In the genomic region with DNA sequence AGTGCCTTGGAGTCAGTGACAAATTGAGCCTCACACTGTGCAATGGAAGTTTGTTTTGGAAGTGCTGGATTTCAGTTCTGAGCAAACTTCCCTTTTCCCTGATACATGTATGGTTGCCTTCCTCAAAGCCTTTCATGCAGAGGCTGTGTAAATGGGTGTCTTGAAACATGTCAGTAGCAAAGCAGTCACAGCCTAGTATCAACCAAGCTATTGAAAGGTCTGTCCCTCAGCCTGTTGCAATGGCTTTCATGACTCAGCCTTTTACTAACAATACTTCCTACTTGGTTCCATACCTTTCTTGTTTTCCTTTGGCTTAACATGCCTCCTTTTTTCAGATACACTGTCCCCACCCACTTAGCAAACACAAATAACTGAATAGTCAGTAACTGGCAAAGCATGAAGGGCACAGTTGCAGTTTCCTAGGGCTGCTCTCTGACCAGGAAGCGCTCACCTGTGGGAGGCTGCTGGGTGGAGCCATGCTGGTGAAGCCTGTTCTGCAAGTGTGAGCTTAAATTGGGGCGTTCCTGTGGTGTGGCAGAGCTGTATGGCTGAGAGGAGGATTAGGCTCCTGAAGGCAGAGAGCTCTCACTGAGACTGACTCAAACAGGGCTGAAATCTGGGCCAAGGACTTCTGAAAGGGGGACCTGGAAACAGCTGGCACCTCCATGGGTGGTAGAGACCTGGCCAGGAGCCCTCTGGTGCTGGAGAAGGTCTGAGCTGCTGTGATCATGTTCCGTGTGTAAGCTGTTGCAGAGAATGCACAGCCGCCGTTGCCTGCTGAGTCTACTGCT, we compare ENCODE assay signal across 9 mouse cellular contexts.
A peak's percentile ranks its signal among the peaks of the same experiment; 100 is the strongest.
DNase-seq lines count a peak whose midpoint lies in the region; ATAC-seq and TF ChIP-seq lines count a peak whose summit lies in the region.
"Had no signal": no experiment of that assay in that cellular context is flagged by ENCODE, and none has a peak within 500 bp of the region (broad histone marks: within the 10 kb centered on the region; RNA-seq: fewer than 3 reads in every experiment).

No protein-coding gene starts in this region.

- no peaks in the 10 kb centered on the region for H3K36me3 ChIP-seq in forebrain, embryonic 14.5 days (ENCODE audit: control insufficient read depth, insufficient read depth, low read length)
- H3K36me3 ChIP-seq in forebrain, postnatal 0 days (ENCODE audit: insufficient read depth): no peaks in the 10 kb centered on the region
- H3K36me3 ChIP-seq in embryonic facial prominence, embryonic 13.5 days: no peaks in the 10 kb centered on the region
- H3K36me3 ChIP-seq: neural tube, embryonic 12.5 days had no signal

- no peak overlapping the region for H3K4me3 ChIP-seq in forebrain, embryonic 14.5 days (ENCODE audit: low read depth, low read length)
- no peak overlapping the region for H3K4me3 ChIP-seq in forebrain, postnatal 0 days (ENCODE audit: low read depth, low read length)
- H3K4me3 ChIP-seq in embryonic facial prominence, embryonic 13.5 days: peak overlapping the region; percentile 20
- H3K4me3 ChIP-seq: neural tube, embryonic 12.5 days had no signal

- H3K9me3 ChIP-seq in forebrain, embryonic 14.5 days (replicated peaks; ENCODE audit: control insufficient read depth, low read length): no peaks in the 10 kb centered on the region
- no peaks in the 10 kb centered on the region for H3K9me3 ChIP-seq in forebrain, postnatal 0 days (ENCODE audit: low read length)
- no peaks in the 10 kb centered on the region for H3K9me3 ChIP-seq in embryonic facial prominence, embryonic 13.5 days
- H3K9me3 ChIP-seq: neural tube, embryonic 12.5 days had no signal

- no peak overlapping the region for H3K4me2 ChIP-seq in forebrain, embryonic 14.5 days (ENCODE audit: low read length)
- H3K4me2 ChIP-seq in forebrain, postnatal 0 days (ENCODE audit: low read depth): no peak overlapping the region
- H3K4me2 ChIP-seq in embryonic facial prominence, embryonic 13.5 days: peak overlapping the region; percentile 24; the same call in 1 of the 2 replicates
- H3K4me2 ChIP-seq: neural tube, embryonic 12.5 days had no signal

- TF ChIP-seq CTCF in forebrain, postnatal 0 days (IDR thresholded peaks at IDR 0.05; ENCODE audit: low read depth): no peak

- no peaks in the 10 kb centered on the region for H3K27me3 ChIP-seq in forebrain, embryonic 14.5 days (replicated peaks; ENCODE audit: control insufficient read depth, insufficient read depth, low read length)
- H3K27me3 ChIP-seq in forebrain, postnatal 0 days (ENCODE audit: insufficient read depth, low read length): no peaks in the 10 kb centered on the region
- H3K27me3 ChIP-seq in embryonic facial prominence, embryonic 13.5 days: no peaks in the 10 kb centered on the region
- H3K27me3 ChIP-seq: neural tube, embryonic 12.5 days had no signal

- no peak overlapping the region for H3K9ac ChIP-seq in forebrain, embryonic 14.5 days (ENCODE audit: low read length)
- no peak overlapping the region for H3K9ac ChIP-seq in forebrain, postnatal 0 days
- H3K9ac ChIP-seq in embryonic facial prominence, embryonic 13.5 days: peak overlapping the region; percentile 46; the same call in 1 of the 2 replicates
- H3K9ac ChIP-seq: neural tube, embryonic 12.5 days had no signal

- DNase-seq in forebrain, embryonic 14.5 days (ENCODE audit: low spot score): no peak
- no peak for DNase-seq in forebrain, postnatal 0 days
- DNase-seq in adrenal gland, adult 18-20 months (ENCODE audit: low spot score in 2 of 2): peak; percentile 14 to 23
- peak; percentile 82 for DNase-seq in kidney, adult 9 months
- DNase-seq in lung, postnatal 25 days (ENCODE audit: low spot score): peak; percentile 76
- DNase-seq in urinary bladder, adult 2 months (ENCODE audit: low spot score): peak; percentile 55
- DNase-seq in spleen, adult 18-20 months: no peak

- H3K27ac ChIP-seq in forebrain, embryonic 14.5 days (ENCODE audit: low read depth, low read length): no peak overlapping the region
- H3K27ac ChIP-seq in forebrain, postnatal 0 days (ENCODE audit: low read depth, low read length): no peak overlapping the region; the same call in 1 of the 2 replicates
- H3K27ac ChIP-seq in embryonic facial prominence, embryonic 13.5 days: peak overlapping the region; percentile 69
- H3K27ac ChIP-seq: neural tube, embryonic 12.5 days had no signal

- H3K4me1 ChIP-seq in forebrain, embryonic 14.5 days (ENCODE audit: control insufficient read depth, insufficient read depth, low read length): no peaks in the 10 kb centered on the region; the same call in 1 of the 2 replicates
- peaks cover 4% of the 10 kb centered on the region; the same call in 1 of the 2 replicates for H3K4me1 ChIP-seq in forebrain, postnatal 0 days (ENCODE audit: insufficient read depth)
- H3K4me1 ChIP-seq in embryonic facial prominence, embryonic 13.5 days: peaks cover 27% of the 10 kb centered on the region

- peak; percentile 34; the same call in 1 of the 2 replicates for ATAC-seq in forebrain, embryonic 14.5 days
- no peak for ATAC-seq in forebrain, postnatal 0 days
- ATAC-seq in embryonic facial prominence, embryonic 13.5 days (ENCODE audit: insufficient number of reproducible peaks, insufficient read depth, low FRiP score, low TSS enrichment, low read depth): peak; percentile 64

- 35% methylated on average over 5 of the region's 5 CpGs for WGBS in forebrain, embryonic 14.5 days
- WGBS in forebrain, postnatal 0 days: 33% methylated on average over 5 of the region's 5 CpGs
- WGBS in embryonic facial prominence, embryonic 13.5 days: 37% methylated on average over 5 of the region's 5 CpGs

Comparison
In these comparisons a context has a peak if more than half of its experiments do, and no peak if none do; other contexts are left out.
1. DNase-seq: peak in adrenal gland, adult 18-20 months (2 of 2), kidney, adult 9 months (single experiment), lung, postnatal 25 days (single experiment) and urinary bladder, adult 2 months (single experiment); none in forebrain, embryonic 14.5 days (single experiment), forebrain, postnatal 0 days (single experiment) and spleen, adult 18-20 months (0 of 2).